Mouse (Mus musculus) kidney, adult 18-20 months (tissue): ENCODE data around the gene Catsperz.

ENCODE experiments used
- DNase-seq: peaks from one replicate; pipeline ENCODE4 v3.0.0; 2021

Catsperz gene

DNA sequence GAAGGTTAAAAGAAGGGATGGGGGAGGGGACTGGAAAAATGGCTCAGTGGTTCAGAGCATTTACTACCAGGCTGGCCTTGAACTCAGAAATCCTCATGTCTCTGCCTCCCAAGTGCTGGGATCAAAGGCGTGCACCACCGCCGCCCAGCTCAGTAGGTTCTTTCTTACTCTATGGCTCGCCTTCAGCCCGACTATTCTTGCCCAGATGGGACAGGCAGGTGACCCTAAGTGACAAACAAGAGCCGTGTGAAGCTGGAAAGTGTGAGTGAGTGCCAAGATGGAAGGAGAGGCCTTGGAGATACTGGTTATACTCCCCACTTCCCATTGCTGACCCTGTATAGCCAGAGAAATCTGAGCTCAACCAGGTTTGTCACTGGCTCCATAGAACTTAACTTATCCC is 18.5 kb upstream of the Catsperz start:
- no peak for DNase-seq

DNA sequence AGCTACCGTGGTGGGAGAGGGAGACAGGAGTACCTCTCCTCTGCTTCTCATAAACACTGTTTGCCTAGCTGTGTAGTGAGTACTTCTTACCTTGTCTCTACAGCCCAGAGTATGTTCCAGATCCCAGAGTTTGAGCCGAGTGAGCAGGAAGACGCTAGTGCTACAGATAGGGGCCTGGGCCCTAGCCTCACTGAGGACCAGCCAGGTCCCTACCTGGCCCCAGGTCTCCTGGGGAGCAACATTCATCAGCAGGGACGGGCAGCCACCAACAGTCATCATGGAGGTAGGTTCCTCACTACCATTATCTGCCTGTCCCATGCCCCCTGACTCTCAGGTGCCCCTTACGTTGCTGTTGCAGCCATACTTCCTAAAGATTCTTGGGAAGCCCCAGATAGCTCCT is 17.6 kb upstream of the Catsperz start:
- no peak for DNase-seq

DNA sequence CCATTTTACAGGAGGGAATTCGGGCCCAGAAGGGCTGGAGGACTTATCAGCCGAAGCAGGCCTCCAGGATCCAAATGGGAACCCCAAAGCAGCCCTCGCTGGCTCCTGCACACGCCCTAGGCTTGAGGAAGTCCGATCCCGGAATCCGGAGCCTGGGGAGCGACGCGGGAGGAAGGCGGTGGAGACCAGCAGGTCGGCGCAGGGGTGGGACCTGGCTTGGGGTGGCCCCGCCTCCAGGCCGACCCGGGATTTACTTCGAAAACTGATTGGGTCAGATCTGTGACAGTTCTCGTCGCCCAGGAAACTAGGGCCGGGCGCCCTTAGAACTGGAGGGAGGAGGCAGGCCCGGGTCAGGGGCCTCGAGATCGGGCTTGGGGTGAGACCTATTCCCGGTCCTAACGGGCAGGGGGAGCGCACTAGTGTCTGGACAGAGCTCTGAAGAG is 17.1 kb upstream of the Catsperz start, which contains the start of gene Gpr137:
Gene Gpr137, minus strand, starts transcription at position 232 of the 443 bp plus-strand sequence.
- DNase-seq, result peak; percentile 96

GRCm38 (mm10) chr19:6941372-6942248 is 16.4 kb upstream of the Catsperz start, which contains the start of gene Bad:
Gene Bad (plus strand): TSS chr19:6941861.
- DNase-seq, result peak; percentile 97

DNA sequence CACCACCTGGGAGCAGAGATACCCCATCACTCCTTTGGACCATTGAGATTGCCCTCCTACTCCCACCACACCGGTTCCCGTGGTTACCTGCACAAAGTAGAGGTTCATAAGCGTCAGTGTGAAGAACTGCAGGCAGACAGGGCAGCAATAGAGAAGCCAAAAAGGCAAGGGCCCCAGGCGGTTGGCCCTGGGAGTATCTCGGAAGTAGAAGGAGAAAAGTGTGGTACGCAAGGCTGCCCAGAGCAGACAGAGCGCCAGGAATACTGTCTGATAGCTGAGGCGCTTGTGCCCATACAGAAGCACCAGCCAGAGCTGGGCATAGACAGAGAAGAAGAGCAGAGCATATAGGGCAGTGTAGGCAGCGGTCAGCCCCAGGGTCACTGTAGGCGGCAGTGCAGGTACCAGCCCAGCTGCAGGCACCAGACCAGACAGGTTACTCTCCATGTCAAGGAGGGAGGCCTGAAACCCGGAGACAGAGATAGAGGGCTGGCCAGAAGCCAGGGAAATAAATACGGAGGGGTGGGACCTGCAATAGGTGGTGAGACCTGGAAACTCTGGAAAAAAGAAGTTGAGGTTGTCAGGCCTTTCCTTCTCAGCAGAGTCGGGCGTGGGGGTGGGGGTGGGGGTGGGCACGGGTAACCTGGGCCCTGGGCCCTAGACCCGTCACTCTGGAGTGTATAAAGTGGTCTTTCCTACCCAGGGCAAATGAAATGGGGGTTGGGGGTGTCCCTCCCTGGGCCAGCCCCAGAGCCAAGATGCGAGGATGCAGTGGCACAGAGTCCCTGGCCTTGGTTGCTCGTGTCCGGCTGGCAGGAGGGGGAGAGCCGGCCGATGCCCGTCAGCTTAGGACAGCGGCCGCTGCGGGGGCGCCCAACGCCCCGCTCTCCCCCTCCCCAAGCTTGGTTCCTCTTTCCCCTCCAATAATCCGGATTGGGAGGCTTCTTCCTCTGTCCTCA is 15.5 kb upstream of the Catsperz start:
- DNase-seq, result no peak

DNA sequence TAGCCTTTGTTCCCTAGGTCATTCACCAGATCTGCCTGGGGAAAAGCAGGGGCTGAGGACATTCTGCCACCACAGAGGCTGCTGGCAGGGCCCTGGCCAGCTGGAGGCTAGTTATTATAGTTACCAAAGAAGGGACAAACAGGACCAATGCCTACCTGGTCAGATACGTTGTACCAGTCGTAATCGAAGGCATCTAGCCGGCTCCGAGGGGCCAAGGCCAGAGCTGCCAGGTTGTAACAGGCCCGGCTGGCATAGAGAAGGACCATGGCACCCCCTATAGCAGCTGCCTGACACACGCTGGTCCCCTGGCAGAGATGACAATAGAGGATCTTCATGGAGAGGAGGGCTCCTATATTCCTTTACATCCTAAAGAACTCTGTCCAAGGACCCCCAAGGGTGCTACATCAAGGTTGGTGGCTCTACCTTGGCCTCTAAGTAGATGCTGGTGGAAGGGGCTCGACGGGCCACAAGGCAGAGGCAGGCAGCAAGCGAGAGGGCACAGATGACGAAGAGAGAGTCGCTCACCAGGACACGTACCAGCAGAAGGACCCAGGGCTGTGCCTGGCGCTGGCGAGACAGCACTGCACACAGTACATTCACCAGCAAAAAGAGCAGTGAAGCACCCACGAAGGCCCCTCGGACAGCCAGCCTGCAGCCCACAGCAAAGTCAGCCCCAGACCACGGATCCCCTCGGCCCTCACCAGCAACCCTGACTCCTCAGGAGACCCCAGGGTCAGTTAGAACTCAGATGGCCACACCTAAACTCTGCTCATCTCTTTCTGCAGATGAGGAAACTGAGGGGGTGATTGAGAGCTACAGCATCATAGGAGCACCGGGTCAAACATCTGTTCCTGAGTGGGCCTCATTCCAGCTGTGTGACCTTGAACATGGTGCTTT is 14.2 kb upstream of the Catsperz start:
- DNase-seq, result no peak

DNA sequence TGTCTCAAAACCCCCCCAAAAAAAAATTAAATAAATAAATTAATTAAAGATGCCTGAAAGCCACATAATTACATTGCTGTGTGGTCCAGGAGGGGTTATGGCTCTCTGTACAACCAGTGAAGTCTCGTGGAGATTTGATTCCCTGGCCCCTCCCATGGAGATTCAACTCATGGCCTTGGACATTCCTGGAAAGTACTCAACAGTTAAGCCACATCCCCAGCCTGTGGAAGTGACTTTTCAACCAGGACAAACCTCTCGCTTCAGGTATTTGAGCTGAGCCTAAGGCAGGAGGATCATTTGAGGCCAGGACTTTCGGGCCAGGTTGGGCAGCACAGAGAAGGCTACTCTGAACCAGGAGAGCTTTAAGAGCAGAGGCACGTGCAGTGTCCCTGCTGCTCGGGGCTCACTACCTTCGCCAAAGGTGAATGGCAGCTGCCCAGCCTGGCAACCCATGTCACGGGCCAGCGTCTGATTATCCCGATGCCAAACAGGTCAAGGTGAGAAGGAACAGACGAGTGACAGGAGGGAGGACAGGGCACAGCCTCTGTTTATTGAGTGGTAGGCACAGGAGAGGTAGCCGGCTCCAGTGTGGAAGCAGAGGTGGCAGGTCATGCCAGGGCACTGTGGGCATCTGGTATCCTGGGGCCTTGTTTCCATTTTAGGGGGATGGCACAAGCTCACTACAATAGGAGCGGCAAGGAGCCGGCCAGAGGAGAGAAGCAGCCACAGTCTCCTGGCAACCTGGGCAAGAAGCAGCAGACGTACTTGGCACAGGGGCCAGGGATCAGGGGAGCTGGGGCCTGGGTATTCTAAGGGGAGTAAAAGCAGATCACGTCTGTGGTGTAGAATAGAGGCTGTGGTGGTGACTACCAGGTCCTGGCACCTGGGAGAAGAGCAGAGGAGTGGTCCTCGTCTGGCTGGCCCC is 12.6 kb upstream of the Catsperz start:
- DNase-seq, result no peak

- DNase-seq, result no peak
Measured at GRCm38 (mm10) chr19:6936299-6936698, 11.1 kb upstream of the Catsperz start.

DNA sequence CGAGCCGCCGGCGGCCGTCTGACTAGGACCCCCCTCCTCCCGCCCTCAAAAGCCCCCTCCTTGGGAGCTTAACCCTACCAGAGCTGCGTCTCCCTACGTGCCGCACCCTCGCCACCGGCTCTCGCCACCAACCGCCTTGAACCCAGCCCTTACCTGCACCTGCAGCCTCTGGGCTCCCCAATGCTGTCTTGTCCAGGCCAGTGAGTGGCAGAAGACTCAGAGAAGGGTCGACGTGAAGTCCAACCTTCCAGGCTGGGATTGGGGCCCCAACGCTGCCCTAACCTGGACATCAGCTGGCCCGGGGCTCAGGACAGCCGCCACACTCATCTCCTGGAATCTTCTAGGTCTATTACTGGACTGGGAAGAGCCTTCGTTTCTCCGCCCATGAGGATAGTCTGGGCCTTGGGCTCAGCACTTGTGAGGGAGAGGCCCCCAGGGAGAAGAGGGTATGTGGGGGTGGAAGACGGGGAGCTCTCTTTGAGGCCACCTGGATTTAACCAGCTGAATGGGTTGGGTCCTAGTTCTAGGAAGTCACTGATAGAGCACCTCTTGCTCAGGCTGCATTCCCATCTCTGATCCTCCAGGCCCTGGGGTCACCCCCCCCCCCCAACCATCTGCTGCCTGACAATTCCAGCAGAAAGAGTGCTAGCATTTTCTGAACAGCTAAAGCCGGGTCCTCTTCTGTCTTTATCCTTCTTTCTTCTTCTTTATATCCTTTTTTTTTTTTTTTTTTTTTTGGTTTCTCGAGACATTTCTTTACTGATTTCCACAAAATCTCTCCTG is 9.2 kb upstream of the Catsperz start, which contains the start of gene Kcnk4:
Gene Kcnk4, minus strand, starts transcription at position 321 of the 783 bp plus-strand sequence.
- no peak for DNase-seq

- DNase-seq, result peak; percentile 44
Measured at GRCm38 (mm10) chr19:6933436-6934194, 8.4 kb upstream of the Catsperz start.

DNA sequence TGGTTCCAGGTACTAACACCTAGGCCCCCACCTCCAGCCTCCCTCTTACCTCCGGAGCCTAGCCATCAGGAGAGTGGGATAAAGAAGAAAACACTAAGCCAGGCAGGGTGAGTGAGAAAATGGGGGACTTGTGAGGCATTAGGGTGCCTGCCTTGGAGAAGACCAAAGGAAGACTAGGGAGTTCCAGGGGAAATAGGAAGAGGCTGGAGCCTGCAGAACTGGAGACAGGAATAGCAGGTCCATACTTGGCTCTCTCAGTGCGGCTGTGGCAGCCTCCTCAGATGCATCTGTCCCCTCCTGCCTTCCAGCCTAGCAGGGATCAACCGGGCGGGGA is 7.9 kb upstream of the Catsperz start:
- no peak for DNase-seq

DNA sequence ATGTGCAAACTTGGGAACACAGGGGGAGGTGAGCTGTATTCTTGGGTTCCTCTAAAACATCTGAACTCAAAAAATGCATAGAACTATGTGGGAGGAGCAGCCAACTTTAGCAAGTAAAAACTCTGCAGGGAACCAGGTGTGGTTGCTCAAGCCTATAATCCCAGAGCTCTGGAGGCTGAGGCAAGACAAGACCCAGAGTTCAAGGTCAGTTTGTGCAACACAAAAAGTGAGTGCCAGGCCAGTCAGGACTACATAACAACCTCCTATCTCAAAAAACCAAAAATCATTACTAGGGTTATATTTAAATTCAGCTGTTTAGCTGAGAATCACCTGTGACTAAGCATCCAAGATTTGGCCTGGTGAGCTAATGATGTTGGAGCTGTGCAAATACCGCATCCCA is 6.8 kb upstream of the Catsperz start:
- DNase-seq, result no peak

DNA sequence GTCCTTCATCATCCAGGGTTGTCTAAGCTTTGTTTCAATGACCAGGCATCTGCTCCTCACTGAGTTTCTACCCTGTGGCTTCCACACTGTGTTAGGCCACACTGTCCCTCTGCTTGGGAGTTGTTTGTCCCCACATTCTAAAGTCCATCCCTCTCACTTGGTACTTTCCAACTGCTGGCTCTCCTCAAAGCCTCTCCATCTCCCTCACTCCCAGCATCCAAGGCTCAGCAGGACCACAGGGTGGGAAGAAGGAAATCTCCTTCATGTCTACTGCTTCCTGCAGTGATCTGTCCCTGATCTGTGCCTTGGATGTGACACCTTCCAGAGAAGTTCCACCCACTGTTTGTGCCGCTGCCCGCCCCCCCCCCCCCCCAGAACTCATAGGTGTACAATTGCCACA is 5.8 kb upstream of the Catsperz start:
- no peak for DNase-seq

DNA sequence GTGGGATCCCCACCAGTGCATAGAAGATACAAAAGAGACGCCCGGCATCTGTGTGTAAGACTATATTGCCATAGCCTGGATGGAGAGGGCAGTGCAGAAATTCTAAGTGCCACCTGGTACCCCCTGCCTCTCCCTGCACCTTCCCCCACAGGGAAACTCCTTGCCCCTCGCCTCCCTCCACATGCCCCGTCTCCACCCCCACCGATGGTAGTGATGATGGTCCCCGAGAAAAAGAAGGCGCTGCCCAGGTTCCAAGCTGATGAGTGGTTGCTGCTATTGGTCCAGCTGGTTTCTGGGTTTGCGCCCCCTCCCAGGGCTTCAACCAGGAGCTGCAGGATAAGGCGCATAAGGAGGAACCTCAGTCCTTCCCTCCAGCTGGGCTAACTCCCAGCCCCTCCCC is 2.9 kb upstream of the Catsperz start:
- DNase-seq, result no peak

DNA sequence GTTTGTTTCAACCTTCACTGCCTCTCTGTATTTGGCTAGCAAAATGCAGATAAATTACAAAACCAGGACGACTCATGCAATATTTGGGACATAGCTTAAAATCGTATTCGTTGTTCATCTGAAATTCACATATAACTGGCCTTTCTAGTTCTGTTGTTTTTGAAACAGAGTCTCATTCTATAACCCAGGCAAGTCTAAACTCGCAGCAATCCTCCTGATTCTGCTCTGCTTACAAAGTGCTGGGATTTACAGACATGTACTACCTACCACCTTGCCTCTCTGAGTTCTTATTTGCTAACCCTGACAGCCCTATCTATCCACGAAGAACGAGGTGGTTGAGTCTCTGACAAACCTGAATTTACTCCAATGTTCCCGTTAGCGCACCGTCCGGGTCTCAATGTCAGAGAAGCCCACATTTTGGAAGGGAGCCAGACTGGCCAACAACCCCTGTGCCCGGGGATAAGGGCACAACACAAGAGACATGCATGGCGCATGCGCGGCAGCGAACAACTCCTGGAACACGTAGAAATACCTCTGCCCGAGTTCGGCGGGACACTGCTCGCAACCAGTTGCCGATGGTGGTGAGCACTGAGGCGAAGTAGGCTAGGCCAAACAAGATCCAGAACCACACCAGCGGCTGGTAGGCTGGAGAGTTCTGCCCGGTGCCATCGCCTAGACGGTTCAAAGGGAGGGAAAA is 1.5 kb upstream of the Catsperz start:
- DNase-seq, result peak; percentile 63

DNA sequence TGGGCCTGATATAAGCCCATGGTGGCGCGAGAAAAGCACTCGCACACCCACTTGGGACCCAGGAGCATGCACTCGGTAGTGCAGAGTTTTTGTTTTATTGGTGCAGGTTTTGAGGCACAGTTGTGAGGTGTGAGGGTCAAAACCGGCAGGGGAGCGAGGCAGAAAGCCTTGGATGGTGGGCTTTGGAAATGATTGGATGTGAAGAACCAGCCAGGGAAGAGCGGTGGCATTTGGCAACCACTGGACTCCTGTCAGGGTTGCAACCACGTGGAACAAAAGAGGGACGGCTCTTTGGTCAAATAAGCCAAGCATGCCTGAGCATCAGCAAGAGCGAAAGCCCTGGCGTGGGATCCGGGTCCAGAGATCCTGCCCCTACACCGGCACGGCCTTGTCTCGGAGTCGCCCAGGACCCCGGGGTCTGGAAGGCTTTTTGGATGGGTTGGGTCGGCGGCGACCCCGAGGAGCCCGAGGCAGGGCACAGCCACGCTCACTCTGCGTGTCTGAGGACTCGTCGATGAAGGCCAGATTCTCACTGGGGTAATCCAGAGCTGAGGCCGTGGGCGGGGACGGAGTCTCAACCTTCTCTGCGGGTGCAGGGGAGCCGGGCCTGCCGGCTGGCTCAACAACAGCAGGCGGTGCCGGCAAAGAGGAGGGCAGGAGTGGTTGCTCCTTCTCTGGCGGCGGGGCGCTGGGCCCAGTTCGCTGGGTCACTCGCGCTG is 590 bp upstream of the Catsperz start:
- no peak for DNase-seq

DNA sequence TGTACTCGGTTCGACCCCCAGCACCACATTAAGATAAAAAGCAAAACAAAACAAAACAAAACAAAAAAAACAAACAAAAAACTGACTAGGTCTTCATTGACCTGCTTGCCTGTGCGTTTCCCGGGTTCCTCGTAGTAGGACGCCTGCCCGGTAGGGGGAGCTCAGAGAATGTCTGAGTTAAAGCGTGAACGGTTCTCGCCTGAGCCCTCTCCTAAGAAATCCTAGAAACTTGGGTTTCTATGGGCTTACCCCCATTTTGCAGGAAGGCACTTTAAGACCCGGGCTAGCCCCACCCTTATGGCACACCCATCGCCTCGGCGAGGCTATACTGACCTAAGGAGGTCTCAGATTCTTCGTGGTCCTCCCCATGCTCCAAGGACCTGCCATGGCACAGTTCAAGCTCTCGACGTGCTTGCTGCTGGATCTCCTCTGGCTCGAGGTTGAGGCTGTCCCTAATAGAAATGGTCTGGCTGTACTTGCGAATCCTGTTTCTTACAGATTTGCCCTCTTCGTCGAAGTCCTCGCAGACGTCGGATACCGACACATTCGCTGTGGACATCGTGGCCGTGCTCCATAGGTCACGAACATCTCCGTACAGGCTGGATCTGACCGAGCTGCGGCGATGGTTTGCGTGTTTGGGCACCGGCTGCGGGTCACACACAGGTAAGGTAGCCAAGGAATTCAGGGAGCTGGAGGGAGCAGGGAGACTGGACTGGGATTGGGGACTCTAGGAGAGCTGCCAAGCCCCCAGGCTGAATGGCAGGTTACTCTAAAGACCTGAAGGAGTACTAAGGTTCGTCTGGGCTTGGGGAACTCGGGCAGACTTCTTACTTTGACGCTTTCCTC is 496 bp downstream of the Catsperz start:
- DNase-seq, result peak; percentile 93
